Mouse (Mus musculus) thymus, adult 2 months (tissue): Measurements from ENCODE around the gene Olfr661. TPM values are rescaled to one million over a fixed set of nuclear protein-coding genes. Genes with fewer than 3 reads are reported as not detected.

ENCODE experiments used
- DNase-seq: peaks from one replicate; pipeline ENCODE4 v3.0.0; 2021
- H3K27ac ChIP-seq: fragments of 200-500 bp; 2 replicates; pipeline ENCODE4 v1.5.1; 2012; ENCODE audit warnings: low read length, control low read depth; ENCODE audit not compliant: control insufficient read depth, insufficient read depth
- H3K27me3 ChIP-seq: fragments of 200-500 bp; 2 replicates; pipeline ENCODE4 v1.6.1; 2012; ENCODE audit warnings: mild to moderate bottlenecking, low read length, moderate library complexity, mixed read lengths; ENCODE audit not compliant: control insufficient read depth, insufficient read depth
- H3K36me3 ChIP-seq: fragments of 200-500 bp; 2 replicates; pipeline ENCODE4 v1.6.1; 2012; ENCODE audit warnings: mild to moderate bottlenecking, low read length, moderate library complexity; ENCODE audit not compliant: control insufficient read depth, insufficient read depth
- H3K4me1 ChIP-seq: fragments of 200-500 bp; replicated peaks from 2 replicates; pipeline ENCODE4 v1.6.1; 2012; ENCODE audit warnings: low read length; ENCODE audit not compliant: control insufficient read depth, insufficient read depth
- H3K4me3 ChIP-seq: fragments of 200-500 bp; 2 replicates; pipeline ENCODE4 v1.5.1; 2012; ENCODE audit warnings: mild to moderate bottlenecking, low read length, control low read depth, moderate library complexity; ENCODE audit not compliant: control insufficient read depth, insufficient read depth
- CTCF ChIP-seq: fragments of 200-500 bp; IDR thresholded peaks from 2 replicates; pipeline ENCODE4 v1.5.1; 2012; ENCODE audit warnings: mild to moderate bottlenecking, control low read depth, low read length, moderate library complexity, borderline replicate concordance; ENCODE audit not compliant: control insufficient read depth, poor library complexity, insufficient read depth; ENCODE audit errors: extremely low read depth
- POLR2A ChIP-seq: fragments of 200-500 bp; IDR thresholded peaks from 2 replicates; pipeline ENCODE4 v1.6.1; 2012; ENCODE audit warnings: mild to moderate bottlenecking, low read length, control low read depth, moderate library complexity; ENCODE audit not compliant: control insufficient read depth, poor library complexity, insufficient read depth; ENCODE audit errors: extremely low read depth
- WGBS: fragments of 180-500 bp; shearing (Covaris S2); methylation state at CpG from one replicate; pipeline ENCODE4 v1.1.7; 2018; 5-methylcytosine and 5-hydroxymethylcytosine counted together
- polyA plus RNA-seq: library from polyadenylated mRNA; depleted of rRNA; stranded (reverse); fragments of >200 nt; gene quantifications from 2 replicates; pipeline ENCODE4 v1.2.3, GENCODE M21; 2012; rRNA removed

Gene Olfr661
- polyA plus RNA-seq, result not detected in 2 replicates

DNA sequence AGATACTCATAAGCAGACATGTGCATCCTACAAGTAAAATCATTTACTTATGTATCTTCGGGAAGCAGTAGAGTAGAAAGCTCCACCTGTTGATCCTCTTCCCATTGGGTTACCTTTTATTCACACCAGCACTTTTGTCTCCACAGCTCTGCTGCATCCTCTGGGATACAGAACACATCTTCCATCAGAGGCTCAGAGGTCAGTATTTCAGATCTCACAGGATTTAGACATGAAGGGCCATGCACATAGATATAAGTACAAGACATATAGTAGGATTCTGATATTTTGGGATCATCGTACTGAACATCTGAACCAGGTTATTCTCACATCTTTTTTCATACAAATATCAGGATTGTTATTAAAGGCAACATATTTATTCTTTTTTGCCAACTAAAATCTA, at the start of gene Olfr661:
Olfr661 (plus strand) TSS at position 301 of the 400 bp plus-strand sequence.
- TF ChIP-seq POLR2A (no peak), CTCF (no peak)
- H3K27me3 ChIP-seq, result no peaks in the 10 kb centered on the region
- H3K4me1 ChIP-seq, result no peaks in the 10 kb centered on the region
- H3K4me3 ChIP-seq, result no peak within 1 kb of the TSS
- WGBS, result 95% methylated on average over 2 of the region's 2 CpGs
- no peak within 1 kb of the TSS for H3K27ac ChIP-seq
- H3K36me3 ChIP-seq, result no peaks in the 10 kb centered on the region
- DNase-seq, result no peak

DNA sequence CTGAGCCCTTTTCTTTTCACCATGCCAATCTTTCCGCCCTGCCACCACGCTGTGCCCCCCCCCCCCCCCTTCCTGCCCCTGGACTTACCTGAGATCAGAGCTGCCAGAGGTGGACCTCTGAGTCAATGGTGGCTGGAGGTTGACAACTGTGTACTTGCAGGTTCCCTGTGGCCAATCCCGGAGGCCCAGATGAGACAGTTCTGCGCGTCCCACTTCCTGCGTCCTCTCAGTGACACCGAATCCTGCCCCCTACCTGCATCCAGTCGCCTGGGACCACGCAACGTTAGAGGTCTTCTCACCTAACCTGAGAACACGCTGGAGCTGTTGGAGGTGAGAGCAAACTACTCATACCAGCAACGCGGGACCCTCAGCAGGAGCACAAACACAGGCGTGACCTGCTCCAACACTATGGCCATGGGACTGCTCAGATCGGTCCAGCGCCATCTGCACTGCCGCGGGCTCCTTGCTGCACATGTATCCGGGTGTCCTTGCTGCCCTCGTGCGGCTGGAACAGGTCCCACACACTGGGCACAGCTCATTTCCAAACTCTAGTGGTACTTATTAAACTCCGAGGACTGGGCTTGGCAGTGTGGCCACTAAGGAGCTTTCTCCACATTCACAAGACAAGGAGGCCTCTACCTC, 39.3 kb upstream of the Olfr661 start, which contains the start of gene Olfr658:
Olfr658 (minus strand) TSS at position 465 of the 642 bp plus-strand sequence.
- Histone ChIP-seq H3K4me3 (peak within 1 kb of the TSS; percentile 3), H3K27ac (no peak within 1 kb of the TSS), H3K27me3 (no peaks in the 10 kb centered on the region), H3K4me1 (no peaks in the 10 kb centered on the region), H3K36me3 (no peaks in the 10 kb centered on the region)
- peak; percentile 20 for DNase-seq
- 24% methylated on average over 22 of the region's 22 CpGs for WGBS
- TF ChIP-seq CTCF, result no peak
- TF ChIP-seq POLR2A, result no peak

DNA sequence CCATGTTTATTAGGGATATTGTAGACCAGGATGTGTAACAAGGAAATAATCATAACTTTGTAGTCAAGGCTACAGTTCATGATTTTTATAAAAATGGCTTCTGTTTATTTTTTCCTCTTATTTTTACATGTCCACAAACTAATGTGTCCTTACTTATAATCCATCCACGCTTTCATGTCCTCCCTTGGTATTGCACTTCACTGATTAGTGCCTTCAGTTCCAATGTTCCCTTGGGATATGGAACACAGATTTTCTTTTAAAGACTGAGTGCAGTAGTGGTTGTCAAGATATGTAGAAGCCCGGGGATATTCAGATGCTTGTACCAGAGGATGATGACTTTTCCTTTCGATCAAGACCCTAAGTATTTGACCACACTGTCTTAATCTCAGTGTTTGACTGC, 19.8 kb upstream of the Olfr661 start, which contains the start of gene Olfr659:
Olfr659 (plus strand) TSS at position 301 of the 400 bp plus-strand sequence.
- no peaks in the 10 kb centered on the region for H3K4me1 ChIP-seq
- no peak for DNase-seq
- TF ChIP-seq CTCF, result no peak
- TF ChIP-seq POLR2A, result no peak
- no peaks in the 10 kb centered on the region for H3K27me3 ChIP-seq
- no peak within 1 kb of the TSS for H3K4me3 ChIP-seq
- 92% methylated on average over 3 of the region's 3 CpGs for WGBS
- H3K36me3 ChIP-seq, result no peaks in the 10 kb centered on the region
- H3K27ac ChIP-seq, result no peak within 1 kb of the TSS

Other genes with a start within 250 kb of the Olfr661 start
- 10.3 and 16.8 TPM in 2 replicates for gene Trim30a, start 221.3 kb upstream of the Olfr661 start, polyA plus RNA-seq
- 2.2 and 4.8 TPM in 2 replicates for gene Trim30d, start 178.7 kb upstream of the Olfr661 start, polyA plus RNA-seq
- not detected in 2 replicates for gene Olfr651, start 136.4 kb upstream of the Olfr661 start, polyA plus RNA-seq
- not detected in 2 replicates for gene Olfr652, start 125.6 kb upstream of the Olfr661 start, polyA plus RNA-seq
- gene Olfr653, start 109.2 kb upstream of the Olfr661 start, polyA plus RNA-seq, result not detected in 2 replicates
- not detected in 2 replicates for gene Olfr654, start 99.5 kb upstream of the Olfr661 start, polyA plus RNA-seq
- not detected in 2 replicates for gene Olfr655, start 84.7 kb upstream of the Olfr661 start, polyA plus RNA-seq
- gene Olfr656, start 72.5 kb upstream of the Olfr661 start, polyA plus RNA-seq, result not detected in 2 replicates
- gene Olfr657, start 61.7 kb upstream of the Olfr661 start, polyA plus RNA-seq, result not detected in 2 replicates
- not detected in 2 replicates for gene Olfr658, start 39.2 kb upstream of the Olfr661 start, polyA plus RNA-seq
- not detected in 2 replicates for gene Olfr659, start 19.7 kb upstream of the Olfr661 start, polyA plus RNA-seq
- 0.08 and 0.12 TPM in 2 replicates for gene Usp17le, start 91.0 kb downstream of the Olfr661 start, polyA plus RNA-seq
- not detected in 2 replicates for gene Usp17lb, start 156.1 kb downstream of the Olfr661 start, polyA plus RNA-seq
- not detected in 2 replicates for gene Usp17la, start 170.5 kb downstream of the Olfr661 start, polyA plus RNA-seq
- gene Olfr665, start 191.5 kb downstream of the Olfr661 start, polyA plus RNA-seq, result not detected in 2 replicates
- not detected in 2 replicates for gene Olfr666, start 209.5 kb downstream of the Olfr661 start, polyA plus RNA-seq
- gene Olfr667, start 235.0 kb downstream of the Olfr661 start, polyA plus RNA-seq, result not detected in 2 replicates
- not detected in 2 replicates for gene Olfr668, start 241.6 kb downstream of the Olfr661 start, polyA plus RNA-seq
- gene Olfr669, start 247.7 kb downstream of the Olfr661 start, polyA plus RNA-seq, result not detected in 2 replicates